Mouse (Mus musculus) erythroid progenitor cell, adult 5-6 weeks (primary cell): ENCODE measurements around the gene Adgrl3. TPM values are rescaled to one million over a fixed set of nuclear protein-coding genes. Genes with fewer than 3 reads are reported as not detected.
"Not testable (repeated sequence)": the region's sequence is repeated elsewhere in the genome, so short reads cannot be mapped to it uniquely, and the experiment has no call there.

Experiments used
- ATAC-seq: replicated peaks from 2 replicates; pipeline ENCODE4 v1.8.0; 2016; ENCODE audit warnings: moderate number of reproducible peaks, mild to moderate bottlenecking, moderate TSS enrichment, inconsistent platforms; ENCODE audit not compliant: poor library complexity, low FRiP score, severe bottlenecking
- total RNA-seq, 2 experiments: library from RNA; stranded (forward) in 1 of 2; stranded (reverse) in 1 of 2; fragments of 150-400 nt in 1 of 2; fragments of 186-747, 209-891 nt in 1 of 2; gene quantifications; 2 replicates each; pipeline versions ENCODE4 v1.2.3 to v1.2.4; 2015 to 2017; ENCODE audit warnings: low replicate concordance in 2 of 2

The Adgrl3 gene
- total RNA-seq, 2 experiments from 2014 or later, result not detected

DNA sequence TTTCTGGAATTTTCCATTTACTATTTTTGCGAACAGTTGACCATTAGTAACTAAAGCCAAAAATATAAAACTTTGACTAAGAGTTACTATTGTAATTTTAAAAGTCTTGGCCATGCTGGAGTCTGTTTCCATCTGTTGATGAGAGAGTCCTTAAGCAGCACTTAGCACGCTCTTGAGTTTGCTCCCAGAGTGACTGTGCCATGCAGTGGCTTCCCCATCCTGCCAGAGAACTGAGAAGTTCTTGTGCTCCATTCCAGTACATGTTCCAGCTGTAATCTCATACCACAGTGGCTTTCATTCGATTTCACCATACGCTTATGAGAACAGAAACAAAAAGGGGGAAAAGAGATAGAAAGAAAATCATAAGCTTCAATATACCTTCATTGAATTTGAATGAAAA is 502.8 kb downstream of the Adgrl3 start:
- no peak for ATAC-seq

- ATAC-seq, result no peak
These were observed 504.6 kb downstream of the Adgrl3 start for GRCm38 (mm10) chr5:81524532-81524961.

- no peak for ATAC-seq
These were observed 505.4 kb downstream of the Adgrl3 start for GRCm38 (mm10) chr5:81525326-81525725.

DNA sequence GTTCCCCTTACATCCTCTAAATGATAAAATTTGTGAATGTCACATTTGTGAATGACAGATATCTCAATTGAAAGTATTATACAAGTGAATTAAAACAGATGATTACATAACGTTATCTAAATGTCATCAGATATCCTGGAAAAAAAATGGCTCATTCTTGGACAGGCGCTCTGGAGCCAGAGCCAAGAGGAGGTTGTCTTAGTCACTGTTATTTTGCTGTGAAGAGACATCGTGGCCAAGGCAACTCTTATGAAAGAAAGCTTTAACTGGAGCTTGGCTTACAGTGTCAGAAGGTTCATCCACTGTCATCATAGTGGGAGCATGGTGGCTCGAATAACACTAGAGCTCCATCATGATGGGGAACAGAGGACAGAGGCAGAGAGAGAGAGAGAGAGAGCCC is 511.7 kb downstream of the Adgrl3 start:
- no peak for ATAC-seq

GRCm38 (mm10) chr5:81550211-81550610 is 530.3 kb downstream of the Adgrl3 start:
- ATAC-seq, result no peak

DNA sequence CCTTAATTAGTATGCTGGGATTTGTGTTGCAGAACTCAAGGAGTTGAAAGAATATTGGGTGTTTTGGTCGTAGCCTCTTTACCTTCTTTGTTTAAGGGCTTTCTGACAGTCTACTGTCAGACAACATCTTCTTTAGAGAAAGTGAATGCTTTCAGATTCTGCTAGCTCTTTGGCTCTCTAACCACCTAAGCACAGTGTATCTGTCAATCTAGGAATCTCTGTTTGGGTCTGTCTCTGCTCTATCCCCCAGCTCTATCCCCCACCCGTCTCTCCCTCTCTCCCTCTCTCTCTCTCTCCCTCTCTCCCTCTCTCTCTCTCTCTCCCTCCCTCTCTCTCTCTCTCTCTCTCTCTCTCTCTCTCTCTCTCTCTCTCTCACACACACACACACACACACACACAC is 535.2 kb downstream of the Adgrl3 start:
- ATAC-seq, result not testable (repeated sequence)

- ATAC-seq, result no peak
These were observed 536.1 kb downstream of the Adgrl3 start for GRCm38 (mm10) chr5:81556008-81556407.

DNA sequence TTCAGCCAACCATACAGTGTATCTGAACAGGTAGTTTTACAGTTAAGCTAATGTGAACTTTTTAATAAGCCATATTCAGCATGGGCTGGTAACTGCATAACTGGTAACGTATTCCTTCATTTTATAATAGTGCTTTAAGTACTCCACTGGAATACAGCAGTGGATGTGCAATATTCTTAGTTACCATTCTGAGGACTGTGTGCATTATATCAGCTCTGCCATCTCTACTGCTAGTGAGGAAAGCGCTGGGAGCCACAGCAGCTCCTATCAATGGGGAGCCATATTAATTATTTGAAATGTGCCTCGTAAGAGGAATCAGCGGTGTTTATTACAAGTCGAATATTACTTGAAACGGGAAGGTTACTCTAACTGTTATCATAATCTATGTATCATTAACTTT is 539.0 kb downstream of the Adgrl3 start:
- ATAC-seq, result no peak

- ATAC-seq, result no peak
These were observed 544.4 kb downstream of the Adgrl3 start for GRCm38 (mm10) chr5:81564294-81564693.

DNA sequence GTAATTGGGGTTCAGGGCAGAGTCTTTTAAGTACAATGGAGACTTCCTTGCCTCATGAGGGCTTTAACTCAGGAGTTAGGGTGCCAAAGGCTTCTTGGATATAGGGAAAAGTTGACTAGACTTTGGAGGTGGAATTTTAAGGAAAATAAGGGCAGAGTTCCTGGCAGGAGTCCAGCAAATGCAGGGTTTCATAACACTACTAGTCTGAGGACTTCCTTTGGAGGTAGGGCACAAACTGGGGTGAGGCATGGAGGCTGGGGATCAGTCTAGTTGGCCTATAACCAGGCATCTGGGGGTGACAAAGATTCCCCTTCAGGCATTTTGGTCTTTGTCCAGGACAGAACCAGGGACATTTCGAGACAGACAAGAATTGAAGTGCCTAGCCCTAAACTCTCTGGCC is 546.6 kb downstream of the Adgrl3 start:
- ATAC-seq, result no peak

DNA sequence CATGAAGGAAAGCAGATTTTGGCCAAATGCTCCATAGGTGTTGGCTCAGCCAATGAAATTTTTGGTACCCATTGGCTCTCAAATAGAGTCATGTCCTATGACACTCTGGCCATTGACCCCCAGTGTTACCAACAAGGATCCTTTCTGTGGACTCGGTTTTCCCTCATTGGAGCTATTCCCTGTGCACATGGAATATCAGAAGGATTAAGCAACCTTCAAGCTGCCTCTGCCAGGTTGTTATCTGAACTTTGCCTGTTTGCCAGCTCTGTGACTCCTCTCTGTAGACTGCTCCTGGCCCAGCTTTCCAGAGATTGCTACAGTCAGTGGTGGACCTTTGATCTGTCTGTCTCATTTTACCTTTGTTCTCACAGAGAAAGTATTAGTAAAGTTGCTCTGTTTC is 548.8 kb downstream of the Adgrl3 start:
- no peak for ATAC-seq

DNA sequence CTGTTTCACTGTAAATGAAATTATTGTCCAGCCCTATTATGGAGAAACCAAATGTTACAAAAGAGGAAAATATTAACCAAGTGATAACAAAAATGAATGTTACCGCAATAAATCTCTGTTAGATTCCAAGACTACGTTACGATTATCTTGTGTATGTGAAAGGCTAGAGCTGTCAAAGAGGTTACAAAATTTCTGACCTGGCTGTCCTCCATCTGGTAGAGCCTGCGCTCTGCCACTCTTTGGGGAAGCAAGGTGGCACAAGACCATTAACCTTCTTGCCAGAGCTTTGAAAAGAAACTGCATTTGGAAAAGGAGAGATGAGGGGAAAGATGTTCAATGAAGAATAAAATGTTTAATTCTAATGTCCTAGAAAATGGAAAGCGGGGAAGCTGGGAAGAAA is 562.9 kb downstream of the Adgrl3 start:
- no peak for ATAC-seq

DNA sequence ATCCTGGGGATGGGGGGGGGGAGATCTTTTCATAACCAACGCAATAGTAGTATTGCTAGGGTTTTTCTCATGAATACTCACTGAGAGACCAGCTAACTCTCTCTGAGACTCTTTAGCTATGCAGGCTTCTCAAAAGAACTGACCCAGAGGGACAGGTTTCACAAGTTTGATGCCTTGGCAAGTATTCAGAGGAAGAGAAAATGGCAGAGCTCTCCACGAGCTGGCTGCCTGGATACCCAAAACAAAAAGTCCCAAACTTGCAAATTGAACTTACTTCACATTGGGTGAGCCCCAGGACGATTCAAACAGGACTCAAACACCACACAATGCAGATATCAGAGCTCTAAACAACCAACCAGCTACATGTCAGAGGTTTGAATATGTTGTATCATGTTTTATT is 563.5 kb downstream of the Adgrl3 start:
- no peak for ATAC-seq

DNA sequence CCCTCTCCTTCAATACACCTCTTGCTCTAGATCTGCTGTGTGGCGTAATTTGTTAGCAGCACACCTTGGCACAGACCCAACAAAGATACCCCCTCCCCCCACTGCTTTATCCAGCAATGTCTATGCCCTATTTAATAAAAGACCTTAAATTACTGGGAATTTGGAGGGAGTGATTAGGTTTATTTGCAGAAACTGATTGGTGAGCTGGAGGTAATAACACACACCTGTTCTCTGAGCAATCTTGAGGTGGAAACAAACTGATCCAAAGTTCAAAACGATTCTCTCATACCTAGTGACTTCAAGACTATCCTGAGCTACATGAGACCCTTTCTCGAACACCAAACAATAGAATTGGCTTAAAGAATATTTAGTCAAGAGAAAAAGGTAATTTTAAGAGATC is 565.0 kb downstream of the Adgrl3 start:
- ATAC-seq, result no peak

- ATAC-seq, result no peak
These were observed 570.2 kb downstream of the Adgrl3 start for GRCm38 (mm10) chr5:81590005-81590694.

DNA sequence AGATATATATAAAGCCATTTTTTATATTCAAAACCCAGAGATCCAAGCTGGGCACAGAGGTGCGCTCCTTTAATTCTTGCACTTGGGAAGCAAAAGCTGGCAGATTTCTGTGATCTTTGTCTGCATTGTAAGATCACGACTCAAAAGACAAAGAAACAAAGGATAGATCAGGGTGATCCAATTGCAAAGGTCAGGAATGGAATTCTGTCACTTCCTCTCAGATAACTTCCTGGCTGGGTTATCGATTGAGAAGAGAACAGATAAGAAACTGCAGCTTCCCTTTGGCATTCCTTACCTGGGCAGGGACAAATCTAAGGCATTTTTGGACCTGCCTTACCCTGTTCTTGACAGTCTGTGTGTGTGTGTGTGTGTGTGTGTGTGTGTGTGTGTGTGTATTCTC is 571.5 kb downstream of the Adgrl3 start:
- no peak for ATAC-seq

- no peak for ATAC-seq
These were observed 573.6 kb downstream of the Adgrl3 start for GRCm38 (mm10) chr5:81593396-81593995.

DNA sequence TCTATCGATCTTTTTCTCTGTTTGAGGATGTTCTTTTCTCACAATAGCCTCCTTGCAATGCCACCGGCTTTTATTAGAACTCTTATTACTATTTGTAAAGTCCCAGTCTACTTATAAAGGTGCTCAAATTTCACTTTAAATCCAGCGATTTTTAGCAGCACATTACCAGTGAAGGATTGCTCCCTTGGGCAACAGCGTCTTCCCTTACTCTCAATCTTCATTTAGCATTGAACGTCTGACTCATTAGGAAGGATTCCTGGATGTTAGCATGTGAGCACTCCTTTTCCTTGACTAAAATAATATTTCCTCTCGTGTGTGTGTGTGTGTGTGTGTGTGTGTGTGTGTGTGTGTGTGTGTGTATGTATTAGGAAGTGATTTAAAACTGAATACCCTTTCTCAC is 578.1 kb downstream of the Adgrl3 start:
- ATAC-seq, result no peak

- no peak for ATAC-seq
These were observed 583.0 kb downstream of the Adgrl3 start for GRCm38 (mm10) chr5:81602889-81603288.

DNA sequence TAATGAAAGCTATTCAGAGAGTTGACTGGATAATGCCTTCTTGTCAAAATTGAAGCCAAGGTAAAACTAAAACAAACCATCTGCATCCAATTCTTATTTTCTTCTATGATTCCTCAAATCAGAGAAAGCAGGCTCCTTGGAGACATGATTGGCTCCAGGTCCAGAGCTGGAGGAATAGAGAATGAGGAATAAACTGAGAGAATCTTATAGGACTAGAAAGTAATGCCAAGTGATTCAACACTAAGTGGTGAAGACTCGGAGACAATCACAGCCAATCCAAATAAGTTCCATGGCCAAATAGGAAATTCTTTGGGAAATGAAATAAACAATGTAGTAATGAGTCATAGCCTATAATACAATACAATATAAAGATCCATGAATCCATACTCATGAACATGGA is 585.7 kb downstream of the Adgrl3 start:
- ATAC-seq, result no peak

DNA sequence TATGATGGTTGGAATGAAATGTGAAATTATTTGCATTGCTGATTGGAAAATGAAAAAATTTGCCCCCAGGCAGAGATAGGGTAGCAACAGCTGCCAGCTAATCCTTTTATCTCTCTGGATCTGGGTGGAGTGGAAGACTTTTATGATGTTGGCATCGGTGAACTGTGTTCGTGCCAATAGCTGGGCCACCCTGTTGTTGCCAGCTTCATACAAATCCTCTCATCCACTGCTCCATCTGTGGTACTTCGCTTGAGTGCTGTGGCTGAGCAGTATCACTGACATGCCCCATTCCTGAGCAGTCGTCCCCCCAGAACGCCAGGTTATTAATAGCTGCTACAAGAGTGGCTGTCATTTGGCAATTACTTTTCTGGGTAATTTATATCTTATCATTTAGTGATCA is 590.3 kb downstream of the Adgrl3 start:
- ATAC-seq, result no peak

DNA sequence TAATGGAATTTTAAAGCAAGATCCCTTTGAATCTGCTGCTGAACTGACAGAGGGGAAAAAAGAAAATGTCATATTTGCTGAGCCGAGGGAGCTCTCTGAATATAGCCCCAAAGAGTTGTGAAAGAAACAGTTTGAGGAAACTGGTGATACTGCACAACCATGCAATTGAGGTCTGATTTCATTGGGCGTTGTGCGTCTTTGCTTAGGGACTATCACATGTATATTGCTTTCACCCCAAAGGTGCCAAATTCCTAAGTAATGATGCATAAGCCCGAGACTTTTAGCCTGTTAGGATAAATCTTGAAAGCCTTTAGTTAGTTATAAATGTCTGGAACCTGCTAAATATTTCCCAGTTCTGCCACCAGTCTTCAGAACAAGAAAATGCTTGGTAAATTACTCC is 594.7 kb downstream of the Adgrl3 start:
- no peak for ATAC-seq
